Mouse (Mus musculus): ENCODE data around the gene Olfr635. TPM values are rescaled to one million over a fixed set of nuclear protein-coding genes. Genes with fewer than 3 reads are reported as not detected.

The Olfr635 gene
- polyA plus RNA-seq, 2 experiments, result not detected

- Histone ChIP-seq H3K27ac (replicated peaks; ENCODE audit: low read depth, low read length) (no peak overlapping the region), H3K9ac (ENCODE audit: low read depth, low read length, severe bottlenecking) (no peak overlapping the region), H3K36me3 (ENCODE audit: control insufficient read depth, insufficient read depth, low read length) (no peaks in the 10 kb centered on the region), H3K4me2 (replicated peaks; ENCODE audit: low read depth, low read length, severe bottlenecking) (no peak overlapping the region), H3K4me3 (replicated peaks; ENCODE audit: low read length) (no peak overlapping the region), H3K9me3 (ENCODE audit: control insufficient read depth, low read length) (no peaks in the 10 kb centered on the region), H3K4me1 (ENCODE audit: control insufficient read depth, insufficient read depth, low read length) (no peaks in the 10 kb centered on the region), H3K27me3 (ENCODE audit: control insufficient read depth, insufficient read depth, low read length) (no peaks in the 10 kb centered on the region)
- ATAC-seq (ENCODE audit: low FRiP score, low read depth), result no peak
- TF ChIP-seq POLR2A (IDR thresholded peaks at IDR 0.05; ENCODE audit: borderline replicate concordance, extremely low read depth, insufficient read depth, insufficient read length), result no peak
- no peak for DNase-seq (ENCODE audit: low spot score)
- WGBS, result 72% methylated on average over 1 of the region's 1 CpGs
These were observed 830 bp downstream of the Olfr635 start for GRCm38 (mm10) chr7:103971782-103972181.

- DNase-seq (ENCODE audit: low spot score), result no peak
- no peaks in the 10 kb centered on the region for H3K27me3 ChIP-seq (ENCODE audit: control insufficient read depth, insufficient read depth, low read length)
- H3K9me3 ChIP-seq (ENCODE audit: control insufficient read depth, low read length), result no peaks in the 10 kb centered on the region
- H3K4me2 ChIP-seq (replicated peaks; ENCODE audit: low read depth, low read length, severe bottlenecking), result no peak within 1 kb of the TSS
- no peak for ATAC-seq (ENCODE audit: low FRiP score, low read depth)
- H3K27ac ChIP-seq (replicated peaks; ENCODE audit: low read depth, low read length), result no peak within 1 kb of the TSS
- H3K4me3 ChIP-seq (replicated peaks; ENCODE audit: low read length), result no peak within 1 kb of the TSS
- H3K4me1 ChIP-seq (ENCODE audit: control insufficient read depth, insufficient read depth, low read length), result no peaks in the 10 kb centered on the region
- H3K9ac ChIP-seq (ENCODE audit: low read depth, low read length, severe bottlenecking), result no peak within 1 kb of the TSS
- H3K36me3 ChIP-seq (ENCODE audit: control insufficient read depth, insufficient read depth, low read length), result no peaks in the 10 kb centered on the region
- no peak for TF ChIP-seq POLR2A (IDR thresholded peaks at IDR 0.05; ENCODE audit: borderline replicate concordance, extremely low read depth, insufficient read depth, insufficient read length)
These were observed 27.5 kb downstream of the Olfr635 start, which contains the start of gene Olfr638 for GRCm38 (mm10) chr7:103998446-103998845. TSS of gene Olfr638 (plus strand) at chr7:103998746.

- ATAC-seq (ENCODE audit: low FRiP score, low read depth), result no peak
- no peak for TF ChIP-seq POLR2A (IDR thresholded peaks at IDR 0.05; ENCODE audit: borderline replicate concordance, extremely low read depth, insufficient read depth, insufficient read length)
- Histone ChIP-seq H3K4me3 (replicated peaks; ENCODE audit: low read length) (no peak overlapping the region), H3K4me1 (ENCODE audit: control insufficient read depth, insufficient read depth, low read length) (no peaks in the 10 kb centered on the region), H3K27me3 (ENCODE audit: control insufficient read depth, insufficient read depth, low read length) (no peaks in the 10 kb centered on the region), H3K27ac (replicated peaks; ENCODE audit: low read depth, low read length) (no peak overlapping the region), H3K9me3 (ENCODE audit: control insufficient read depth, low read length) (no peaks in the 10 kb centered on the region), H3K36me3 (ENCODE audit: control insufficient read depth, insufficient read depth, low read length) (no peaks in the 10 kb centered on the region), H3K4me2 (replicated peaks; ENCODE audit: low read depth, low read length, severe bottlenecking) (no peak overlapping the region), H3K9ac (ENCODE audit: low read depth, low read length, severe bottlenecking) (no peak overlapping the region)
- no peak for DNase-seq (ENCODE audit: low spot score)
These were observed 28.2 kb downstream of the Olfr635 start for GRCm38 (mm10) chr7:103999124-103999523.

- DNase-seq (ENCODE audit: low spot score) (no peak), ATAC-seq (ENCODE audit: low FRiP score, low read depth) (no peak)
- no peaks in the 10 kb centered on the region for H3K36me3 ChIP-seq (ENCODE audit: control insufficient read depth, insufficient read depth, low read length)
- no peak within 1 kb of the TSS for H3K9ac ChIP-seq (ENCODE audit: low read depth, low read length, severe bottlenecking)
- no peak within 1 kb of the TSS for H3K4me2 ChIP-seq (replicated peaks; ENCODE audit: low read depth, low read length, severe bottlenecking)
- no peak for TF ChIP-seq POLR2A (IDR thresholded peaks at IDR 0.05; ENCODE audit: borderline replicate concordance, extremely low read depth, insufficient read depth, insufficient read length)
- no peaks in the 10 kb centered on the region for H3K4me1 ChIP-seq (ENCODE audit: control insufficient read depth, insufficient read depth, low read length)
- H3K9me3 ChIP-seq (ENCODE audit: control insufficient read depth, low read length), result no peaks in the 10 kb centered on the region
- H3K27me3 ChIP-seq (ENCODE audit: control insufficient read depth, insufficient read depth, low read length), result no peaks in the 10 kb centered on the region
- H3K4me3 ChIP-seq (replicated peaks; ENCODE audit: low read length), result no peak within 1 kb of the TSS
- no peak within 1 kb of the TSS for H3K27ac ChIP-seq (replicated peaks; ENCODE audit: low read depth, low read length)
These were observed 46.3 kb downstream of the Olfr635 start, which contains the start of gene Olfr639 for GRCm38 (mm10) chr7:104017203-104017602. TSS of gene Olfr639 (minus strand) at chr7:104017303.

- DNase-seq (ENCODE audit: low spot score), result no peak
- no peaks in the 10 kb centered on the region for H3K9me3 ChIP-seq (ENCODE audit: control insufficient read depth, low read length)
These were observed 48.0 kb downstream of the Olfr635 start for GRCm38 (mm10) chr7:104018953-104019352.

DNA sequence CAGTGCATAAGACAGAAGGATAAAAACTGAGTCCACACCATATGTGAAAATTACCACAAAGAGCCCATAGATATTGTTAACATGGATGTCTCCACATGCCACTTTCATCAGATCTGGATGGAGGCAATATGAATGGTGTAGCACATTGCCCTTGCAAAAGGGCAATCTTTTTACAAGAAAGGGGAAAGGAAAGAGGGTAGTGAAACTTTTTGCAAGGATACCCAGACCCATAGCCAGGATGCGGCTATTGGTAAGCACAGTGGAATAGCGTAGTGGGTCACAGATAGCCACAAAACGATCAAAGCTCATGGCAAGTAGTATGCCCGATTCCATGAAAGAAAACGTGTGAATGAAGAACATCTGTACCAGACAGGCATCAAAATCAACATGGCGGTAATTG is 50.7 kb downstream of the Olfr635 start:
- no peak overlapping the region for H3K9ac ChIP-seq (ENCODE audit: low read depth, low read length, severe bottlenecking)
- TF ChIP-seq POLR2A (IDR thresholded peaks at IDR 0.05; ENCODE audit: borderline replicate concordance, extremely low read depth, insufficient read depth, insufficient read length), result no peak
- H3K4me3 ChIP-seq (replicated peaks; ENCODE audit: low read length), result no peak overlapping the region
- no peaks in the 10 kb centered on the region for H3K9me3 ChIP-seq (ENCODE audit: control insufficient read depth, low read length)
- no peak for DNase-seq (ENCODE audit: low spot score)
- no peaks in the 10 kb centered on the region for H3K4me1 ChIP-seq (ENCODE audit: control insufficient read depth, insufficient read depth, low read length)
- H3K36me3 ChIP-seq (ENCODE audit: control insufficient read depth, insufficient read depth, low read length), result no peaks in the 10 kb centered on the region
- no peak overlapping the region for H3K4me2 ChIP-seq (replicated peaks; ENCODE audit: low read depth, low read length, severe bottlenecking)
- WGBS, result 90% methylated on average over 6 of the region's 6 CpGs
- no peaks in the 10 kb centered on the region for H3K27me3 ChIP-seq (ENCODE audit: control insufficient read depth, insufficient read depth, low read length)
- no peak for ATAC-seq (ENCODE audit: low FRiP score, low read depth)
- no peak overlapping the region for H3K27ac ChIP-seq (replicated peaks; ENCODE audit: low read depth, low read length)

More at GRCm38 (mm10) chr7:104018953-104019352, 48.0 kb downstream of the Olfr635 start:
- H3K4me3 ChIP-seq (replicated peaks; ENCODE audit: low read length), result no peak overlapping the region
- H3K4me1 ChIP-seq (ENCODE audit: control insufficient read depth, insufficient read depth, low read length), result no peaks in the 10 kb centered on the region
- H3K27ac ChIP-seq (replicated peaks; ENCODE audit: low read depth, low read length), result no peak overlapping the region
- H3K9ac ChIP-seq (ENCODE audit: low read depth, low read length, severe bottlenecking), result no peak overlapping the region
- WGBS, result 88% methylated on average over 1 of the region's 1 CpGs
- TF ChIP-seq POLR2A (IDR thresholded peaks at IDR 0.05; ENCODE audit: borderline replicate concordance, extremely low read depth, insufficient read depth, insufficient read length), result no peak
- no peak for ATAC-seq (ENCODE audit: low FRiP score, low read depth)
- H3K4me2 ChIP-seq (replicated peaks; ENCODE audit: low read depth, low read length, severe bottlenecking), result no peak overlapping the region
- H3K36me3 ChIP-seq (ENCODE audit: control insufficient read depth, insufficient read depth, low read length), result no peaks in the 10 kb centered on the region
- H3K27me3 ChIP-seq (ENCODE audit: control insufficient read depth, insufficient read depth, low read length), result no peaks in the 10 kb centered on the region
